Mouse (Mus musculus) liver, adult 2 months (tissue): ENCODE measurements at regions not wholly inside any gene's neighbourhood (a gene's known extent, or its start where the extent isn't known, plus 50 kb on each side); places are given as distances from the start of the nearest gene placed in this dataset.

Experiments
- CTCF ChIP-seq: fragments of 200-500 bp; IDR thresholded peaks from 2 replicates; pipeline ENCODE4 v1.5.1; 2011; ENCODE audit warnings: low read depth, low read length, control low read depth
- POLR2A ChIP-seq: fragments of 200-500 bp; IDR thresholded peaks from 2 replicates; pipeline ENCODE4 v1.6.1; 2011; ENCODE audit warnings: low read length, control low read depth; ENCODE audit not compliant: insufficient read depth; ENCODE audit errors: extremely low read depth

DNA sequence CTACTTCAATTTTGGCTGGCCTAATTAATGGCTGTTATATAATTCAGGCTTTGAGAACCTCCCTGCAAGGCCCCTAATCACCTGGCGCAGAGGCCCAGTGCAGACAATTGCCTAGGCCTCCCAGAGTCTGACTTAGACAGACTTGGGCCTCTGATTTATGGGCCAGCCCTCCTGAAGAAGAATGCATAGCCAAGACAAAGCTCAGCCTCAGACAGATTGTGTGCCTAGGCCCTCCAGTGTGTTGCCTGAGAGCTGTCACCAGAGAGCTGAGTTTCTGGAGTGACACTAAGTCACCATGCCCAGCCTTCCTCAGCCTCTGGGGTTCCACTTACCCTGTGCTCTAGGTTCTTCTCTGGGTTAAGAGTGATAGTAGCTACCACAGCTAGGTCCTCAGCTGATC, 222.7 kb downstream of the Ptprc start:
- TF ChIP-seq CTCF (no peak), POLR2A (no peak)
